Mouse (Mus musculus) kidney, embryonic 16.5 days (tissue): ENCODE measurements around the gene Dgke. TPM values are rescaled to one million over a fixed set of nuclear protein-coding genes. Genes with fewer than 3 reads are reported as not detected.
A peak's percentile ranks its signal among the peaks of the same experiment; 100 is the strongest.

ENCODE experiments used
- ATAC-seq: fragments of 200-750 bp; cut with Nextera tagmentation; 2 replicates; pipeline ENCODE4 v1.8.0; 2017; ENCODE audit warnings: moderate TSS enrichment; ENCODE audit not compliant: low FRiP score, low TSS enrichment
- H3K27ac ChIP-seq: fragments of 300-500 bp; sonication (generic); 2 replicates; pipeline ENCODE4 v1.5.1; 2014; ENCODE audit warnings: low read length
- H3K27me3 ChIP-seq: fragments of 300-500 bp; sonication (generic); 2 replicates; pipeline ENCODE4 v1.6.1; 2014; ENCODE audit warnings: low read length, control low read depth, mixed read lengths; ENCODE audit not compliant: insufficient read depth
- H3K36me3 ChIP-seq: fragments of 300-500 bp; sonication (generic); 2 replicates; pipeline ENCODE4 v1.6.1; 2014; ENCODE audit warnings: low read length, control low read depth, mixed read lengths; ENCODE audit not compliant: insufficient read depth
- H3K4me1 ChIP-seq: fragments of 300-500 bp; sonication (generic); 2 replicates; pipeline ENCODE4 v1.6.1; 2014; ENCODE audit warnings: low read length, control low read depth, mixed read lengths; ENCODE audit not compliant: insufficient read depth
- H3K4me2 ChIP-seq: fragments of 300-500 bp; sonication (generic); replicated peaks from 2 replicates; pipeline ENCODE4 v1.6.1; 2014; ENCODE audit warnings: low read depth, low read length
- H3K4me3 ChIP-seq: fragments of 300-500 bp; sonication (generic); 2 replicates; pipeline ENCODE4 v1.5.1; 2014; ENCODE audit warnings: mild to moderate bottlenecking, low read length
- H3K9ac ChIP-seq: fragments of 300-500 bp; sonication (generic); replicated peaks from 2 replicates; pipeline ENCODE4 v1.6.1; 2014; ENCODE audit warnings: low read length
- H3K9me3 ChIP-seq: fragments of 300-500 bp; sonication (generic); 2 replicates; pipeline ENCODE4 v1.6.1; 2016; ENCODE audit warnings: low read length, control low read depth
- WGBS: fragments of 180-500 bp; shearing (Covaris S2); extraction: QIAGEN DNeasy Blood & Tissue Kit; methylation state at CpG from one replicate; pipeline ENCODE4 v1.1.7; 2014; 5-methylcytosine and 5-hydroxymethylcytosine counted together
- polyA plus RNA-seq: library from polyadenylated mRNA; unstranded; fragments of >200 nt; fragmentation: Nextera tagmentation; extraction: Ambion mirVana; gene quantifications from 2 replicates; pipeline ENCODE4 v1.2.1, GENCODE M21; 2015

The Dgke gene
- polyA plus RNA-seq, 1 experiment from 2014 or later, result 4.0 TPM

DNA sequence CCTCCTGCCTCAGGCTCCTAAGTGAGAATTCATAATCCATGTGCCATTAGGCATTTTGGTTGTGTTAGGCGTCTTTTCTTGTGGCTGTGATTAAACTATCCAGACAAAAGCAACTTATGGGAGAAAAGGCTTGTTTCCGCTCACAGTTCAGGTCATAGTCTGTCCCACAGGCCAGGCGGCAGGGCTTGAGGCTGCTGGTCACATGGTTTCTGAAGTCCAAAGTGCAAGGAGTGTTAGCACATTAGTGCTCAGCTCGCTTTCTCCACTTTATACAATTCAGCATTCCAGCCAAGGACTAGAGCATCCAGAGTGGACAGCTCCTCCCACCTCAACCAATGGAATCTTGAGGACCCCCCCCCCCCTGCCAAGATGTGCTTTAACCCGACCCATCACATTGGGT, 54.4 kb downstream of the Dgke start:
- Histone ChIP-seq H3K27me3 (no peaks in the 10 kb centered on the region), H3K9me3 (no peaks in the 10 kb centered on the region), H3K27ac (no peak overlapping the region), H3K4me2 (no peak overlapping the region), H3K36me3 (peaks cover 36% of the 10 kb centered on the region), H3K4me1 (no peaks in the 10 kb centered on the region), H3K4me3 (no peak overlapping the region), H3K9ac (no peak overlapping the region)
- ATAC-seq, result no peak
- WGBS, result 89% methylated on average over 5 of the region's 5 CpGs

DNA sequence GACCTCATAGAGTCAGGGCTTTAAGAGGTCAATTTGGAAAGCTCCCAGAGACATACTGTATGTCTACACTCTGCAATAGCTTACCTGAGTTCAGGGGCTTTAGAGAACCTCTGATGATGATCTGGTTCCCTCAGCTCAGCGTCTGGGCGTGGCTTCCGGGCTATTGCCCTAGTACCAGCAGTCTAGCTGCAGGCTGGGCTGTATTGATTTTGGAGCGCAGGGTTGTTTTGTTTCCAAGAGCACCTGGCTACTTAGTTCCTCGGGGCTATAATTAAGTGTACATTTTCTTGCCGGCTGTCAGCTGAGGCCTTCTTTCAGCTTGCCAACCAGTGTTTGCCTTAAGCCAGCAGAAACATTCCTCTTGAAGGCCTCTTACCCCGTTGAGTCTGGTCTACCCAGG, 57.2 kb downstream of the Dgke start:
- WGBS, result 80% methylated on average over 7 of the region's 7 CpGs
- peaks cover 29% of the 10 kb centered on the region for H3K36me3 ChIP-seq
- H3K4me1 ChIP-seq, result no peaks in the 10 kb centered on the region

DNA sequence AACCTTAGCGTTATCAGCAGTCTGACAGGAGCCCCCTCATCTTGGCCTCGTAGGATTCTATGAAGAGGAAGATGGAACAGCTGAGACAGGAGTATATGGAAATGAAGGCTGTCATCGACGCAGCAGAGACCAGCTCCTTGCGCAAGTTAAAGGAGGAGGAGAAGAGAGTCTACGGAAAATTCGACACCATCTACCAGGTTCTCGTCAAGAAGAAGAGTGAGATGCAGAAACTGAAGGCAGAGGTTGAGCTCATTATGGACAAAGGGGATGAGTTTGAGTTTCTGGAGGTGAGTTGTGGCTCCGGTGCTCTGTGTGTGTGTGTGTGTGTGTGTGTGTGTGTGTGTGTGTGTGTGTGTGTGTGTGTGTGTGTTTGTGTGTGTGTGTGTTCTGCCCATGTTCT, 57.6 kb downstream of the Dgke start:
- peaks cover 29% of the 10 kb centered on the region for H3K36me3 ChIP-seq
- H3K4me2 ChIP-seq, result no peak overlapping the region
- H3K4me3 ChIP-seq, result no peak overlapping the region
- no peaks in the 10 kb centered on the region for H3K4me1 ChIP-seq
- H3K9ac ChIP-seq, result no peak overlapping the region
- 87% methylated on average over 9 of the region's 9 CpGs for WGBS
- no peak overlapping the region for H3K27ac ChIP-seq
- H3K27me3 ChIP-seq, result no peaks in the 10 kb centered on the region
- no peak for ATAC-seq
- H3K9me3 ChIP-seq, result no peaks in the 10 kb centered on the region

More for the DNA sequence above, 57.2 kb downstream of the Dgke start:
- Histone ChIP-seq H3K27me3 (no peaks in the 10 kb centered on the region), H3K27ac (no peak overlapping the region), H3K4me2 (no peak overlapping the region), H3K9ac (no peak overlapping the region), H3K9me3 (no peaks in the 10 kb centered on the region), H3K4me3 (no peak overlapping the region)
- no peak for ATAC-seq

DNA sequence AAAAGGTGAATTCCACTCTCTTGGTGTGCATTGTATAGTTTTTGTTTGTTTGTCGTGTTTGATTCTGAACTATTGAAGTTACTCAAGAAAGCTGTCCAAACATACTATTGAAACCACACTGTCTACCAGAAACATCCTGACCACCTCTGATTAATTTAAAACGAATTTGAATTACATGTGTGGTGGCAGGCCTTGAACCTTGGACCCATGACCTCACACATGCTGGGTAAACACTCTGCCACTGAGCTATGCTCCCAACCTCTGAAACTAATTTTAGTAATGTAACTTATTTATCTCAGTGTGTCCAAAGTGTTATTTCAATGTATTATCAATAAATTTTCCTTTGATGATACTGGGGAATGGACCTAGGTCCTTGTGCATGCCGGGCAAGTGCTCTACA, 59.1 kb downstream of the Dgke start:
- H3K9me3 ChIP-seq, result no peaks in the 10 kb centered on the region
- no peak overlapping the region for H3K4me2 ChIP-seq
- H3K9ac ChIP-seq, result no peak overlapping the region
- no peaks in the 10 kb centered on the region for H3K27me3 ChIP-seq
- no peaks in the 10 kb centered on the region for H3K4me1 ChIP-seq
- 82% methylated on average over 3 of the region's 3 CpGs for whole genome bisulfite sequencing
- peaks cover 21% of the 10 kb centered on the region for H3K36me3 ChIP-seq
- no peak for ATAC-seq
- H3K4me3 ChIP-seq, result no peak overlapping the region
- H3K27ac ChIP-seq, result no peak overlapping the region

DNA sequence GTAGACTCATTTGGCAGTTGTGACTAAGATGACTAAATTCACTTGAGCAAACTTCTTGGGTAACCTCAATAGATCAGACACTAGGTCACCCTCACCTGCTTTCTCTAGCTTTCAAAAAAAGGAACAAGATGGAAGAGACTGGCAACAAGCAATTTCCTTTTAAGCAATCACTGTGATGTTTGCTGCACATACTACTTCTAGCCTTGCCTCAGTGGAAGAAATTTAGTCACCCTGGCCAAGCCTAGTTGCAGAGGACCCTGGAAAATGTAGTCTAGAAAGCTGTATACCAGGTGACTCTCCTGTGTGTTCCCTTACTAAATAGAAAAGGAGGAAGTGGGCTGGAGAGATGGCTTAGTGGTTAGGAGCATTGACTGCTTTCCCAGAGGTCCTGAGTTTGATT, 60.2 kb downstream of the Dgke start:
- Histone ChIP-seq H3K9me3 (no peaks in the 10 kb centered on the region), H3K27me3 (no peaks in the 10 kb centered on the region), H3K27ac (no peak overlapping the region), H3K9ac (no peak overlapping the region), H3K4me3 (no peak overlapping the region), H3K4me1 (no peaks in the 10 kb centered on the region), H3K36me3 (peaks cover 13% of the 10 kb centered on the region), H3K4me2 (no peak overlapping the region)
- no peak for ATAC-seq

DNA sequence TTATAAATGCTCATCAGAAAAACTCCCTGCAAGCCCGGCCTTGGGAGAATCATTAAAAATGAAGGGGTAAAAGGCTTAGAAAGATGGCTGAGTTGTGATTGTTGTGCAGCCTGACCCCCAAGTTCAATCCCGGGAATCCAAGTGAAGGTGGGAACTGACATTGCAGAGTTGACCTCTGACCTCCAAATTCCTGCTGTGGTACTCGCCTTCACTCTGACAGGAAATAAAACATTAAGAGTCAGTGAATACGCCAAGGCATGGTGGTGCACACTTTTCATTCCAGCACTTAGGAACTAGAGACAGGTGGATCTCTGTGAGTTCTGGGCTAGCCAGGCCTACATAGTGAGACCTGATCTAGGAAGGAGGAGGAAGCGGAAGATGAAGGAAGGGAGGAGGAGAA, 61.2 kb downstream of the Dgke start:
- H3K4me2 ChIP-seq, result no peak overlapping the region
- no peak overlapping the region for H3K4me3 ChIP-seq
- no peaks in the 10 kb centered on the region for H3K9me3 ChIP-seq
- ATAC-seq, result no peak
- no peak overlapping the region for H3K9ac ChIP-seq
- H3K36me3 ChIP-seq, result peaks cover 4% of the 10 kb centered on the region; the same call in 1 of the 2 replicates
- no peak overlapping the region for H3K27ac ChIP-seq
- WGBS, result 63% methylated on average over 5 of the region's 5 CpGs
- 0 out of 2 replicates have a peak, but pooled peaks cover under 1% of the 10 kb centered on the region for H3K4me1 ChIP-seq
- H3K27me3 ChIP-seq, result no peaks in the 10 kb centered on the region

DNA sequence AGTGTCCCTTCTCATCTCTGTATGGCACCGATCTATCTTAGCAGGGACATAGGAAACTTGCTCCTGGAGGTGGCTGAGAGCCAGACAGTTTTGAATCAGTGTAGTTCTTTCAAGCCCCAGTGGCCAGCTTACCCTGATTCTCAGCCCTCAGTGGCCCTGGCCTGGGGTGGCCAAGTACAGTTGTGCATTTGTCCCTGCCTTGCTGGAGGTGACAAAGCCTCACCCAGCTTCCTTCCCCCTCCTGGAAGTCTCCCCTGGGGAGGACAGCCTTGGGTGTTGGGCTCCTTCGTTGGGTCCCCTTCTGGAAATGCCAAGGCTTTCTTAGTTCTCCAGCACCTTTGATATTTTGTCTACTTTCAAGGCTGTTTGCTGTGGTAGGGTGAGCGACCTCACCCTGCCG, 62.9 kb downstream of the Dgke start:
- H3K4me1 ChIP-seq, result 0 out of 2 replicates have a peak, but pooled peaks cover 9% of the 10 kb centered on the region
- no peaks in the 10 kb centered on the region for H3K27me3 ChIP-seq
- no peak overlapping the region for H3K4me3 ChIP-seq
- peaks cover 3% of the 10 kb centered on the region; the same call in 1 of the 2 replicates for H3K36me3 ChIP-seq
- no peak overlapping the region for H3K9ac ChIP-seq
- no peak overlapping the region for H3K27ac ChIP-seq
- no peaks in the 10 kb centered on the region for H3K9me3 ChIP-seq
- 71% methylated on average over 4 of the region's 4 CpGs for WGBS
- no peak for ATAC-seq
- H3K4me2 ChIP-seq, result 0 out of 2 replicates have a peak overlapping the region, but pooled peaks have one; percentile 6

DNA sequence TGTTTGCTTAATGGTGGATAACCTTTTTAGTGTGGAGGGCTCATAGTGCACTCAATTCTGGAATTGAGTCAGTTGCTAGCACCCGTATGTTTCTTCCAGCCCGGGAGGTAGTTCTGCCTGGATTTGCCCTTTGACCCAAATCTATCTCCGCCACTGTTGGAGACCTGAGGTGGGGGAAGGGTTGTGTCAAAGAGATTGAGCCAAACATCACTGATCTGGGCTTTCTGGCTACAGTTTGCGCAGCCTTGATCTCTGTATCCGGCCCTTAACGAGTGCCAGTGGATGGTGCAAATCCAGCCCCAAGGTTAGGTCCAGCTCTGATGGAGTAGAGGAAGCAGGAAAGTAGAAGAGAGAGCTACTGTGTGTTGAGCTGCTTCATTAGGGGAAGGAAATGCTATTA, 63.6 kb downstream of the Dgke start:
- no peaks in the 10 kb centered on the region for H3K9me3 ChIP-seq
- no peaks in the 10 kb centered on the region for H3K27me3 ChIP-seq
- H3K4me2 ChIP-seq, result peak overlapping the region; percentile 22
- peak overlapping the region; percentile 7; the same call in 1 of the 2 replicates for H3K4me3 ChIP-seq
- ATAC-seq, result no peak
- H3K4me1 ChIP-seq, result 0 out of 2 replicates have a peak, but pooled peaks cover 9% of the 10 kb centered on the region
- no peak overlapping the region; the same call in 1 of the 2 replicates for H3K9ac ChIP-seq
- no peak overlapping the region for H3K27ac ChIP-seq
- H3K36me3 ChIP-seq, result peaks cover 3% of the 10 kb centered on the region; the same call in 1 of the 2 replicates
- WGBS, result 49% methylated on average over 6 of the region's 6 CpGs

DNA sequence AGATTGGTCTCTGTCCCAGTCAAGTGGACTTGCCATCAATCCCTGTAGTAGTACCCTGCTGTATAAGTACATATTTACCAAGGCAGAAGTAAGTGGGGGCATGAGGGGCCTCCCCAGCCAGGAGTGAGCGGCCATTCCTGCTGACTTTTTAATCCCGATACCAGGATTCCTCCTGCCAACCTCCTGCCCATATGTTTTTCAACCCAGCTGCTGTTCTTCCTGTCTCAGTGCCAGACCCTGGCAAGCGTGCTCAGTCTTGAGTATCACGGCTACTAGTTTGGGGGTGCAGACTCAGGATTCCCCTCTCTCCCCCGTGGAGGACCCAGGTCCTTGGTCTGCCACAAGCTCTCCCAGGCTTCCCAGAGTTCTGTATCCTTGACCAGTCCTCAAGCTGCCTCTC, 64.0 kb downstream of the Dgke start:
- Histone ChIP-seq H3K4me1 (0 out of 2 replicates have a peak, but pooled peaks cover 9% of the 10 kb centered on the region), H3K4me3 (peak overlapping the region; percentile 7; the same call in 1 of the 2 replicates), H3K4me2 (peak overlapping the region; percentile 22), H3K9ac (no peak overlapping the region; the same call in 1 of the 2 replicates), H3K27me3 (no peaks in the 10 kb centered on the region), H3K36me3 (peaks cover 3% of the 10 kb centered on the region; the same call in 1 of the 2 replicates), H3K27ac (no peak overlapping the region), H3K9me3 (no peaks in the 10 kb centered on the region)
- WGBS, result 78% methylated on average over 5 of the region's 5 CpGs
- no peak for ATAC-seq

DNA sequence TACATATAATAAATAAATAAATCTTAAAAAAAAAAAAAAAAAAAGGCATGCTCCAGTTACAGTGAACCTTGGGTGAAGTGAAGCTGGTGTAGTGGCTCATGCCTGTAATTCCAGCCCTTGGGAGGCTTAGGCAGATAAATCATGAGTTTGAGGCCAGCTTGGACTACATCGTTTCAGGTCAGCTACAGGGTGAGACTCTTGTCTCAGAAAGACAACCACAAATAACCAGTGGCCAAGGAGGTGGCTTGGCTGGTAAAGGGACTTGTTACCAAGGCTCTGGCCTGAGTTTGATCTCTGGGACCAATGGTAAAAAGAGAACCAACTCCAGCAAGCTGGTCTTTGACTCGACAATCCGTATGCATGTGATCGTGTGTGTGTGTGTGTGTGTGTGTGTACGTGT, 64.6 kb downstream of the Dgke start:
- WGBS, result 80% methylated on average over 5 of the region's 5 CpGs
- no peak for ATAC-seq
- Histone ChIP-seq H3K4me3 (no peak overlapping the region), H3K27ac (no peak overlapping the region), H3K4me1 (0 out of 2 replicates have a peak, but pooled peaks cover 9% of the 10 kb centered on the region), H3K27me3 (no peaks in the 10 kb centered on the region), H3K9me3 (no peaks in the 10 kb centered on the region), H3K9ac (no peak overlapping the region), H3K36me3 (peaks cover 3% of the 10 kb centered on the region; the same call in 1 of the 2 replicates), H3K4me2 (peak overlapping the region; percentile 22; the same call in 1 of the 2 replicates)
